Mouse (Mus musculus) urinary bladder, postnatal 10 days (tissue): ENCODE measurements around the gene Galnt6.
A peak's percentile ranks its signal among the peaks of the same experiment; 100 is the strongest.
"Not testable (repeated sequence)": the region's sequence is repeated elsewhere in the genome, so short reads cannot be mapped to it uniquely, and the experiment has no call there.

Experiments
- DNase-seq: peaks from one replicate; pipeline ENCODE4 v3.0.0; 2022; ENCODE audit warnings: low spot score

Gene Galnt6

GRCm38 (mm10) chr15:100729281-100729985, at the start of gene Galnt6:
Gene Galnt6, minus strand, starts transcription at chr15:100729376.
- DNase-seq = no peak

GRCm38 (mm10) chr15:100777020-100778016, 48.1 kb upstream of the Galnt6 start:
- no peak for DNase-seq

GRCm38 (mm10) chr15:100776424-100776823, 47.2 kb upstream of the Galnt6 start:
- no peak for DNase-seq

GRCm38 (mm10) chr15:100775189-100776166, 46.3 kb upstream of the Galnt6 start:
- DNase-seq = no peak

- DNase-seq = not testable (repeated sequence)
These were observed 44.7 kb upstream of the Galnt6 start for GRCm38 (mm10) chr15:100773859-100774258.

GRCm38 (mm10) chr15:100772685-100773084, 43.5 kb upstream of the Galnt6 start:
- no peak for DNase-seq

GRCm38 (mm10) chr15:100770338-100770737, 41.2 kb upstream of the Galnt6 start:
- DNase-seq = no peak

- not testable (repeated sequence) for DNase-seq
These were observed 39.8 kb upstream of the Galnt6 start for GRCm38 (mm10) chr15:100769023-100769422.

- DNase-seq = no peak
These were observed 38.7 kb upstream of the Galnt6 start for GRCm38 (mm10) chr15:100767851-100768250.

GRCm38 (mm10) chr15:100766826-100767225, 37.6 kb upstream of the Galnt6 start:
- DNase-seq = no peak

- no peak for DNase-seq
These were observed 35.2 kb upstream of the Galnt6 start for GRCm38 (mm10) chr15:100764163-100764951.

- DNase-seq = no peak
These were observed 33.5 kb upstream of the Galnt6 start for GRCm38 (mm10) chr15:100762649-100763048.

GRCm38 (mm10) chr15:100761419-100762185, 32.4 kb upstream of the Galnt6 start, which contains the start of gene Slc4a8:
Gene Slc4a8, plus strand, starts transcription at chr15:100761747.
- peak; percentile 65 for DNase-seq

- no peak for DNase-seq
These were observed 31.9 kb upstream of the Galnt6 start for GRCm38 (mm10) chr15:100761036-100761418.

GRCm38 (mm10) chr15:100759286-100759685, 30.1 kb upstream of the Galnt6 start:
- DNase-seq = no peak

- DNase-seq = no peak
These were observed 28.4 kb upstream of the Galnt6 start for GRCm38 (mm10) chr15:100757527-100757978.

- no peak for DNase-seq
These were observed 26.9 kb upstream of the Galnt6 start for GRCm38 (mm10) chr15:100755881-100756624.

- no peak for DNase-seq
These were observed 26.3 kb upstream of the Galnt6 start for GRCm38 (mm10) chr15:100755498-100755859.

GRCm38 (mm10) chr15:100754805-100755497, 25.8 kb upstream of the Galnt6 start:
- DNase-seq = peak; percentile 12
